Mouse (Mus musculus): ENCODE data around the gene Gm20814. TPM values are rescaled to one million over a fixed set of nuclear protein-coding genes. Genes with fewer than 3 reads are reported as not detected.

Gene Gm20814
- polyA plus RNA-seq (2017; shearing (Covaris generic)): not detected

GRCm38 (mm10) chrY:75195556-75195955 is at the start of gene Gm20814:
TSS of gene Gm20814 (plus strand) at chrY:75195856.

